Mouse (Mus musculus) ES-E14 (cell line): ENCODE data around the gene Mapk8ip2. TPM values are rescaled to one million over a fixed set of nuclear protein-coding genes. Genes with fewer than 3 reads are reported as not detected.

ENCODE experiments used
- DNase-seq: peaks from one replicate; pipeline ENCODE4 v3.0.0-alpha.2; 2013; ENCODE audit warnings: low read depth, low spot score
- H3K27ac ChIP-seq: 2 replicates; pipeline ENCODE4 v1.5.1; 2012; ENCODE audit warnings: low read depth, mild to moderate bottlenecking, low read length, moderate library complexity, mixed read lengths; ENCODE audit not compliant: poor library complexity, insufficient read depth, severe bottlenecking
- H3K36me3 ChIP-seq: 2 replicates; pipeline ENCODE4 v1.6.1; 2012; ENCODE audit warnings: mild to moderate bottlenecking, low read length, moderate library complexity, mixed read lengths; ENCODE audit not compliant: control insufficient read depth, poor library complexity, insufficient read depth, severe bottlenecking
- H3K4me1 ChIP-seq, 2 experiments: fragments of 150-350 bp in 1 of 2; sonication (generic) in 1 of 2; 2 replicates each; pipeline ENCODE4 v1.6.1; 2012; ENCODE audit warnings: low read length in 2 of 2, mild to moderate bottlenecking in 1 of 2, mixed read lengths in 1 of 2; ENCODE audit not compliant: control insufficient read depth in 2 of 2, insufficient read depth in 2 of 2, poor library complexity in 1 of 2
- H3K4me3 ChIP-seq, 2 experiments: fragments of 150-350 bp in 1 of 2; sonication (generic) in 1 of 2; 2 replicates each; pipeline ENCODE4 v1.5.1; 2012; ENCODE audit warnings: low read length in 2 of 2, low read depth in 1 of 2, mild to moderate bottlenecking in 1 of 2, mixed read lengths in 1 of 2; ENCODE audit not compliant: insufficient read depth in 1 of 2, poor library complexity in 1 of 2, severe bottlenecking in 1 of 2
- H3K9ac ChIP-seq: 2 replicates; pipeline ENCODE4 v1.6.1; 2012; ENCODE audit warnings: low read depth, mild to moderate bottlenecking, low read length, mixed read lengths; ENCODE audit not compliant: poor library complexity, insufficient read depth, severe bottlenecking
- H3K9me3 ChIP-seq: fragments of 150-350 bp; sonication (generic); 2 replicates; pipeline ENCODE4 v1.6.1; 2012; ENCODE audit warnings: low read depth, mild to moderate bottlenecking, low read length; ENCODE audit not compliant: control insufficient read depth, insufficient read depth
- CHD2 ChIP-seq: IDR thresholded peaks from 2 replicates; pipeline ENCODE4 v1.6.1; 2014; ENCODE audit warnings: mild to moderate bottlenecking, low read depth, low read length, inconsistent platforms
- HCFC1 ChIP-seq: IDR thresholded peaks from 2 replicates; pipeline ENCODE4 v1.6.1; 2012; ENCODE audit warnings: low read length, inconsistent platforms, borderline replicate concordance; ENCODE audit not compliant: insufficient read depth
- MAFK ChIP-seq: IDR thresholded peaks from 2 replicates; pipeline ENCODE4 v1.6.1; 2014; ENCODE audit warnings: mild to moderate bottlenecking, low read depth, low read length, inconsistent platforms; ENCODE audit not compliant: insufficient read depth
- ZC3H11A ChIP-seq: IDR thresholded peaks from 2 replicates; pipeline ENCODE4 v1.6.1; 2012; ENCODE audit warnings: low read depth, mild to moderate bottlenecking, inconsistent platforms, low read length, borderline replicate concordance
- ZNF384 ChIP-seq: IDR thresholded peaks from 2 replicates; pipeline ENCODE4 v1.6.1; 2012; ENCODE audit warnings: low read depth, low read length, inconsistent platforms
- in situ Hi-C, 2 experiments: fragments of 600-800 bp; cut with MboI; formaldehyde crosslinking; loops; one replicate each; pipeline ENCODE4 v1.15.1; 2025; ENCODE audit warnings: low sequenced_read_pairs in 2 of 2, inconsistent platforms in 1 of 2; ENCODE audit not compliant: unreplicated experiment in 2 of 2
- total RNA-seq: library from RNA; depleted of rRNA; stranded (reverse); fragments of 300-350 nt; gene quantifications from 2 replicates; pipeline ENCODE4 v1.2.3, GENCODE M21; 2012; rRNA removed

The Mapk8ip2 gene
- 4.6 and 7.8 TPM in 2 replicates for total RNA-seq

- H3K9me3 ChIP-seq, result no peaks in the 10 kb centered on the region
- H3K9ac ChIP-seq, result peak within 1 kb of the TSS; percentile 60
- H3K27ac ChIP-seq, result no peak within 1 kb of the TSS
- in situ Hi-C loops, result no loop called here
- DNase-seq, result no peak
- peaks cover 0 to 9% of the 10 kb centered on the region in 2 experiments; a peak in 2 of 4 replicates for H3K4me1 ChIP-seq
- H3K36me3 ChIP-seq, result peaks cover 4% of the 10 kb centered on the region; the same call in 1 of the 2 replicates
- peak within 1 kb of the TSS; percentile 58 to 83 for H3K4me3 ChIP-seq
- no peak for TF ChIP-seq ZC3H11A
- TF ChIP-seq HCFC1, result 0 out of 2 replicates have a peak, but pooled peaks have one; percentile 50
- TF ChIP-seq CHD2, result no peak
These were observed at the start of gene Mapk8ip2 for GRCm38 (mm10) chr15:89453865-89454478. Mapk8ip2 (plus strand) TSS chr15:89453913.

- Histone ChIP-seq H3K36me3 (no peaks in the 10 kb centered on the region), H3K9me3 (no peaks in the 10 kb centered on the region), H3K4me3 (no peak overlapping the region), H3K4me1 (peaks cover 0 to 8% of the 10 kb centered on the region in 2 experiments; a peak in 1 of 4 replicates), H3K9ac (no peak overlapping the region), H3K27ac (no peak overlapping the region)
- no peak for DNase-seq
- no peak for TF ChIP-seq HCFC1
- no peak for TF ChIP-seq ZNF384
- TF ChIP-seq MAFK, result no peak
- no peak for TF ChIP-seq ZC3H11A
- no peak for TF ChIP-seq CHD2
- in situ Hi-C loops, result no loop called here
These were observed 48.7 kb upstream of the Mapk8ip2 start for GRCm38 (mm10) chr15:89404831-89405623.

- Histone ChIP-seq H3K9ac (no peak overlapping the region), H3K36me3 (no peaks in the 10 kb centered on the region), H3K4me3 (no peak overlapping the region), H3K4me1 (peaks cover 0 to 7% of the 10 kb centered on the region in 2 experiments; a peak in 1 of 4 replicates), H3K9me3 (no peaks in the 10 kb centered on the region), H3K27ac (no peak overlapping the region; the same call in 1 of the 2 replicates)
- DNase-seq, result no peak
- in situ Hi-C loops, result no loop called here
- TF ChIP-seq HCFC1, result no peak
- no peak for TF ChIP-seq ZNF384
- TF ChIP-seq MAFK, result no peak
- no peak for TF ChIP-seq CHD2
- no peak for TF ChIP-seq ZC3H11A
These were observed 47.0 kb upstream of the Mapk8ip2 start for GRCm38 (mm10) chr15:89406691-89407090.

GRCm38 (mm10) chr15:89410118-89410517 lies 43.6 kb upstream of the Mapk8ip2 start, which contains the start of gene Syce3:
Syce3 (minus strand) TSS chr15:89410503.
- Histone ChIP-seq H3K27ac (no peak within 1 kb of the TSS), H3K4me3 (peak within 1 kb of the TSS in 1 of 2 experiments; percentile 7; a peak in 1 of 4 replicates), H3K4me1 (peaks cover 0 to 7% of the 10 kb centered on the region in 2 experiments; a peak in 1 of 4 replicates), H3K9me3 (no peaks in the 10 kb centered on the region), H3K9ac (no peak within 1 kb of the TSS), H3K36me3 (no peaks in the 10 kb centered on the region)
- in situ Hi-C loops, result no loop called here
- no peak for TF ChIP-seq MAFK
- no peak for TF ChIP-seq ZNF384
- TF ChIP-seq CHD2, result no peak
- TF ChIP-seq ZC3H11A, result no peak
- no peak for TF ChIP-seq HCFC1
- peak; percentile 58 for DNase-seq
